ENCODE assay signal across 7 mouse cellular contexts in the genomic region with DNA sequence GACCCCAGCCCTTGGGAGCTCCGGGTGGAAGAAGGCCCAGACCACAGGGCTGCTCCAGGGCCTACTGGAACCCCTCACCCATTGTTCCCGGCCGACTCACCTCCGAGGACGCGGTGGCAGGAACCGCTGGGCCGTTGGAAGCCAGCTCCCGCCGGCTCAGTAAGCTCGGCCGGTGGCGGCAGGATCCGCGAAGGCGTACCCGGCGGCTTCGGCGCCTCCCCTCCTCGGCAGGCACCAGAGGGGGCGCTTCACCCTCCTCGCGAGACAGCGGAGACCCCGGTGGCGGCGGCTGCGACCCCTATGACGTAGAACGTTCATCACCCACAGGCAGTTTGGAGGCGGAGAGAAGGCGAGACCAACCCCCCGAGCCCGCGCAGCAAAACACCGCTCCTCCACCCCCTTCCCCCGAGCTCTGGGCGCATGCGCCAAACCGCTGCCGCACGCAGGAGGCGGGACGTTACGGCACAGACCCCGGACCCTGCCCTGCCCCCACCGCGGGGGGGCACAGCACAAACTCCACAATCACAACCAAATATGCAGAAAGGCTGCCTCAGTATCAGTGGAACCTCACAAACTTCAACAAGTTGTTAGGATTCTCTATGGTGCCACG. TPM values are rescaled to one million over a fixed set of nuclear protein-coding genes. Genes with fewer than 3 reads are reported as not detected.
DNase-seq lines count a peak whose midpoint lies in the region; ATAC-seq lines count a peak whose summit lies in the region.

No protein-coding gene starts in this region.

- H3K27me3 ChIP-seq in limb, embryonic 10.5 days (ENCODE audit: low read depth, poor library complexity, severe bottlenecking) = no peaks in the 10 kb centered on the region
- H3K27me3 ChIP-seq in midbrain, embryonic 13.5 days = no peaks in the 10 kb centered on the region

- peak; percentile 89 for DNase-seq in adrenal gland, adult 8-10 months
- DNase-seq in embryo, embryonic 9.5 days (ENCODE audit: extremely low spot score) = peak; percentile 95
- DNase-seq in kidney, adult 11 months = peak; percentile 90
- peak; percentile 95 for DNase-seq in limb, embryonic 10.5 days (ENCODE audit: low spot score)
- peak; percentile 78 for DNase-seq in spleen, adult 12 weeks (ENCODE audit: low spot score)

- 1% methylated on average over 50 of the region's 50 CpGs for WGBS in limb, embryonic 10.5 days
- 1% methylated on average over 49 of the region's 50 CpGs for WGBS in midbrain, embryonic 13.5 days

- peak overlapping the region; percentile 97 for H3K27ac ChIP-seq in limb, embryonic 10.5 days
- H3K27ac ChIP-seq in midbrain, embryonic 13.5 days = peak overlapping the region; percentile 88

- peak overlapping the region; percentile 88 for H3K4me3 ChIP-seq in limb, embryonic 10.5 days
- peak overlapping the region; percentile 89 for H3K4me3 ChIP-seq in midbrain, embryonic 13.5 days (replicated peaks)

- H3K36me3 ChIP-seq in limb, embryonic 10.5 days = peaks cover 61% of the 10 kb centered on the region
- peaks cover 3% of the 10 kb centered on the region; the same call in 1 of the 2 replicates for H3K36me3 ChIP-seq in midbrain, embryonic 13.5 days

- H3K4me2 ChIP-seq in midbrain, embryonic 13.5 days (replicated peaks) = peak overlapping the region; percentile 91

- peak overlapping the region; percentile 88 for H3K9ac ChIP-seq in midbrain, embryonic 13.5 days (replicated peaks)

- no peaks in the 10 kb centered on the region for H3K9me3 ChIP-seq in limb, embryonic 10.5 days (replicated peaks)
- H3K9me3 ChIP-seq in midbrain, embryonic 13.5 days = no peaks in the 10 kb centered on the region

- peak; percentile 65 for ATAC-seq in granulocyte monocyte progenitor cell, adult 5-6 weeks (replicated peaks; ENCODE audit: poor library complexity, severe bottlenecking)
- ATAC-seq in midbrain, embryonic 13.5 days = peak; percentile 83

- peaks cover 19% of the 10 kb centered on the region for H3K4me1 ChIP-seq in limb, embryonic 10.5 days
- H3K4me1 ChIP-seq in midbrain, embryonic 13.5 days (replicated peaks) = peaks cover 27% of the 10 kb centered on the region

RNA-seq across cellular contexts. Expression of a gene that starts 1.1 kb away (rescaled TPM):
- total RNA-seq in adrenal gland, adult 8-10 months (2022) = 10 to 100 TPM; 39.1 to 77.7 (median 55.6) TPM
- 20.5 and 35.3 TPM in 2 replicates for total RNA-seq in granulocyte monocyte progenitor cell, adult 5-6 weeks (2014; fragmentation: Nextera tagmentation)
- 1.4 and 8.9 TPM in 2 replicates for total RNA-seq in granulocyte monocyte progenitor cell, adult 5-6 weeks (2017)
- 15.6 and 21.5 TPM in 2 replicates for polyA plus RNA-seq in limb, embryonic 10.5 days (2016; fragmentation: Nextera tagmentation; extraction: Ambion mirVana)
- polyA plus RNA-seq in midbrain, embryonic 13.5 days (2015; fragmentation: Nextera tagmentation; extraction: Ambion mirVana) = 20.9 and 23.0 TPM in 2 replicates

RNA-seq across cellular contexts. Expression of a gene that starts 1.3 kb away (rescaled TPM):
- total RNA-seq in adrenal gland, adult 8-10 months (2022) = 10 to 100 TPM; 29.0 to 30.4 (median 29.9) TPM
- total RNA-seq in granulocyte monocyte progenitor cell, adult 5-6 weeks (2014; fragmentation: Nextera tagmentation) = 37.2 and 41.3 TPM in 2 replicates
- total RNA-seq in granulocyte monocyte progenitor cell, adult 5-6 weeks (2017) = 93.1 and 94.7 TPM in 2 replicates
- 46.7 and 54.3 TPM in 2 replicates for polyA plus RNA-seq in limb, embryonic 10.5 days (2016; fragmentation: Nextera tagmentation; extraction: Ambion mirVana)
- 35.0 and 36.7 TPM in 2 replicates for polyA plus RNA-seq in midbrain, embryonic 13.5 days (2015; fragmentation: Nextera tagmentation; extraction: Ambion mirVana)

RNA-seq across cellular contexts. Expression of a gene that starts 10.9 kb away (rescaled TPM):
- total RNA-seq in adrenal gland, adult 8-10 months (2022) = 100 to 1,000 TPM; 151 to 218 (median 179) TPM
- 158 and 183 TPM in 2 replicates for total RNA-seq in granulocyte monocyte progenitor cell, adult 5-6 weeks (2014; fragmentation: Nextera tagmentation)
- total RNA-seq in granulocyte monocyte progenitor cell, adult 5-6 weeks (2017) = 46.9 and 72.7 TPM in 2 replicates
- 321 and 322 TPM in 2 replicates for polyA plus RNA-seq in limb, embryonic 10.5 days (2016; fragmentation: Nextera tagmentation; extraction: Ambion mirVana)
- polyA plus RNA-seq in midbrain, embryonic 13.5 days (2015; fragmentation: Nextera tagmentation; extraction: Ambion mirVana) = 280 and 282 TPM in 2 replicates

RNA-seq across cellular contexts. Expression of a gene that starts 28.7 kb away (rescaled TPM):
- total RNA-seq in adrenal gland, adult 8-10 months (2022) = 10 to 100 TPM; 34.0 to 40.5 (median 37.5) TPM
- 9.3 and 14.1 TPM in 2 replicates for total RNA-seq in granulocyte monocyte progenitor cell, adult 5-6 weeks (2014; fragmentation: Nextera tagmentation)
- total RNA-seq in granulocyte monocyte progenitor cell, adult 5-6 weeks (2017) = 5.4 and 10.7 TPM in 2 replicates
- polyA plus RNA-seq in limb, embryonic 10.5 days (2016; fragmentation: Nextera tagmentation; extraction: Ambion mirVana) = 2.0 and 3.7 TPM in 2 replicates
- polyA plus RNA-seq in midbrain, embryonic 13.5 days (2015; fragmentation: Nextera tagmentation; extraction: Ambion mirVana) = 3.0 and 3.1 TPM in 2 replicates

Comparison
In these comparisons a context has a peak if more than half of its experiments do, and no peak if none do; other contexts are left out.
1. Peak in every context shown above with its lines: DNase-seq, ATAC-seq, H3K4me3 ChIP-seq and H3K27ac ChIP-seq.